Mouse (Mus musculus) spleen, adult 2 months (tissue): ENCODE results near the gene Tmem53. TPM values are rescaled to one million over a fixed set of nuclear protein-coding genes. Genes with fewer than 3 reads are reported as not detected.

Experiments
- DNase-seq, 2 experiments: peaks; one replicate each; pipeline versions ENCODE4 v3.0.0 to v3.0.0-alpha.2; 2012 to 2021; ENCODE audit warnings: low spot score in 2 of 2, low read depth in 1 of 2
- H3K27ac ChIP-seq: fragments of 200-500 bp; 2 replicates; pipeline ENCODE4 v1.5.1; 2012; ENCODE audit warnings: low read length, inconsistent platforms; ENCODE audit not compliant: insufficient read depth
- H3K27me3 ChIP-seq: fragments of 200-500 bp; 2 replicates; pipeline ENCODE4 v1.6.1; 2012; ENCODE audit warnings: mild to moderate bottlenecking, moderate library complexity, low read length, inconsistent platforms; ENCODE audit not compliant: control insufficient read depth, insufficient read depth
- H3K36me3 ChIP-seq: fragments of 200-500 bp; 2 replicates; pipeline ENCODE4 v1.6.1; 2012; ENCODE audit warnings: mild to moderate bottlenecking, low read length, inconsistent platforms; ENCODE audit not compliant: control insufficient read depth, insufficient read depth
- H3K4me1 ChIP-seq: fragments of 200-500 bp; 2 replicates; pipeline ENCODE4 v1.6.1; 2011; ENCODE audit warnings: inconsistent platforms; ENCODE audit not compliant: control insufficient read depth, insufficient read depth, insufficient read length
- H3K4me3 ChIP-seq: fragments of 200-500 bp; 2 replicates; pipeline ENCODE4 v1.5.1; 2011; ENCODE audit warnings: mild to moderate bottlenecking, inconsistent platforms; ENCODE audit not compliant: insufficient read depth, insufficient read length; ENCODE audit errors: extremely low read depth
- CTCF ChIP-seq: fragments of 200-500 bp; IDR thresholded peaks from 2 replicates; pipeline ENCODE4 v1.5.1; 2011; ENCODE audit warnings: mild to moderate bottlenecking, inconsistent platforms; ENCODE audit not compliant: insufficient read depth, insufficient read length, insufficient replicate concordance; ENCODE audit errors: extremely low read depth
- POLR2A ChIP-seq: fragments of 200-500 bp; IDR thresholded peaks from 2 replicates; pipeline ENCODE4 v1.6.1; 2011; ENCODE audit warnings: low read depth, low read length, inconsistent platforms
- WGBS: fragments of 180-500 bp; shearing (Covaris S2); methylation state at CpG from one replicate; pipeline ENCODE4 v1.1.7; 2018; 5-methylcytosine and 5-hydroxymethylcytosine counted together
- polyA plus RNA-seq: library from polyadenylated mRNA; depleted of rRNA; stranded (reverse); fragments of >200 nt; gene quantifications from 2 replicates; pipeline ENCODE4 v1.2.3, GENCODE M21; 2012; rRNA removed

The Tmem53 gene
- polyA plus RNA-seq = 2.4 and 3.2 TPM in 2 replicates

- no peaks in the 10 kb centered on the region for H3K36me3 ChIP-seq
- no peak for TF ChIP-seq POLR2A
- TF ChIP-seq CTCF = no peak
- under 1% methylated on average over 42 of the region's 43 CpGs for WGBS
- peak; percentile 52 to 83 for DNase-seq
- no peaks in the 10 kb centered on the region for H3K27me3 ChIP-seq
- H3K4me3 ChIP-seq = peak within 1 kb of the TSS; percentile 88
- H3K4me1 ChIP-seq = peaks cover 2% of the 10 kb centered on the region; the same call in 1 of the 2 replicates
- H3K27ac ChIP-seq = no peak within 1 kb of the TSS
Measured at GRCm38 (mm10) chr4:117251801-117252316, at the start of gene Tmem53, which contains the start of gene Armh1. TSS of gene Tmem53 (plus strand) at chr4:117251951. TSS of gene Armh1 (minus strand) at chr4:117252125.

- Histone ChIP-seq H3K4me1 (peaks cover 3% of the 10 kb centered on the region; the same call in 1 of the 2 replicates), H3K36me3 (no peaks in the 10 kb centered on the region), H3K27me3 (no peaks in the 10 kb centered on the region), H3K27ac (peak overlapping the region; percentile 73; the same call in 1 of the 2 replicates), H3K4me3 (peak overlapping the region; percentile 31)
- WGBS = 3% methylated on average over 25 of the region's 25 CpGs
- peak; percentile 60 to 76 for DNase-seq
- TF ChIP-seq CTCF (peak; percentile 22; the same call in 1 of the 2 replicates), POLR2A (peak; percentile 54; the same call in 1 of the 2 replicates)
Measured at GRCm38 (mm10) chr4:117202046-117202991, 49.4 kb upstream of the Tmem53 start.

GRCm38 (mm10) chr4:117202992-117203354, 48.8 kb upstream of the Tmem53 start:
- WGBS = 78% methylated on average over 4 of the region's 4 CpGs
- Histone ChIP-seq H3K27me3 (no peaks in the 10 kb centered on the region), H3K36me3 (no peaks in the 10 kb centered on the region), H3K4me1 (peaks cover 3% of the 10 kb centered on the region; the same call in 1 of the 2 replicates), H3K4me3 (no peak overlapping the region), H3K27ac (no peak overlapping the region; the same call in 1 of the 2 replicates)
- TF ChIP-seq CTCF (no peak), POLR2A (no peak)
- DNase-seq = no peak

GRCm38 (mm10) chr4:117209592-117209991, 42.2 kb upstream of the Tmem53 start:
- Histone ChIP-seq H3K4me1 (no peaks in the 10 kb centered on the region), H3K4me3 (no peak overlapping the region), H3K27me3 (no peaks in the 10 kb centered on the region), H3K27ac (no peak overlapping the region), H3K36me3 (no peaks in the 10 kb centered on the region)
- TF ChIP-seq POLR2A (no peak), CTCF (no peak)
- DNase-seq = no peak
- 89% methylated on average over 6 of the region's 6 CpGs for WGBS

- no peak overlapping the region for H3K4me3 ChIP-seq
- H3K36me3 ChIP-seq = no peaks in the 10 kb centered on the region
- TF ChIP-seq CTCF (peak; percentile 75; the same call in 1 of the 2 replicates), POLR2A (no peak)
- H3K4me1 ChIP-seq = no peaks in the 10 kb centered on the region
- H3K27ac ChIP-seq = peak overlapping the region; percentile 4; the same call in 1 of the 2 replicates
- DNase-seq = peak; percentile 84
- 11% methylated on average over 20 of the region's 20 CpGs for WGBS
- H3K27me3 ChIP-seq = no peaks in the 10 kb centered on the region
Measured at GRCm38 (mm10) chr4:117210147-117211074, 41.3 kb upstream of the Tmem53 start.

- no peak for DNase-seq
- WGBS = 94% methylated on average over 6 of the region's 6 CpGs
- TF ChIP-seq POLR2A (no peak), CTCF (no peak)
- Histone ChIP-seq H3K36me3 (no peaks in the 10 kb centered on the region), H3K4me1 (no peaks in the 10 kb centered on the region), H3K27ac (no peak overlapping the region), H3K4me3 (no peak overlapping the region), H3K27me3 (no peaks in the 10 kb centered on the region)
Measured at GRCm38 (mm10) chr4:117214250-117214649, 37.5 kb upstream of the Tmem53 start.
